Mouse (Mus musculus) heart, adult 11 months (tissue): ENCODE results near the gene Gbgt1.

Experiments used
- DNase-seq: peaks from one replicate; pipeline ENCODE4 v3.0.0; 2022

Gbgt1 gene

DNA sequence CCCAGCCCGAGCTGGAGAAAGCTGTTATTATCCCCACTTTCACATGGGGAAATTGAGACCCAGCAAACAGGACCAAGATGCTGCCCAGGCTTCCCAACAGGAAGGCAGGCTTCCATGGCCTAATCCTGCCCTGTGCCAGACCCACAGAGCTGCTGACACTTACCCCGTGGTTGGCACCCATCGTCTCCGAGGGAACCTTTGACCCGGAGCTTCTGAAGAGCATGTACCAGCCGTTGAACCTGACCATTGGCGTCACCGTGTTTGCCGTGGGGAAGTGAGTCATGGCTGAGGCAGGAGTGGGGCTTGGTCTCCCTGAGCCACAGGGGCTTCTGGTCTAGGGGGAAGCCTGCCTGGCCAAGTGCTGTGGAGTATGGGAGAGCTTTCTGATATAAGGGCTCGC, 6.3 kb downstream of the Gbgt1 start:
- peak; percentile 82 for DNase-seq

DNA sequence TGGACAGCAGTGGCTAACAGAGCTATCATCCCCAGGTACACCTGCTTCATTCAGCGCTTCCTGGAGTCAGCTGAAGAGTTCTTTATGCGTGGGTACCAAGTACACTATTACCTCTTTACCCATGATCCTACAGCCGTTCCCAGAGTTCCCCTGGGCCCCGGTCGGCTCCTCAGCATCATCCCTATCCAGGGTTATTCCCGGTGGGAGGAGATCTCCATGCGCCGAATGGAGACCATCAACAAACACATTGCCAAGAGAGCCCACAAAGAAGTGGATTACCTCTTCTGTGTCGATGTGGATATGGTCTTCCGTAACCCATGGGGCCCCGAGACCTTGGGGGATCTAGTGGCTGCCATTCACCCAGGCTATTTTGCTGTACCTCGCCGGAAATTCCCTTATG, 8.0 kb downstream of the Gbgt1 start:
- DNase-seq: no peak

DNA sequence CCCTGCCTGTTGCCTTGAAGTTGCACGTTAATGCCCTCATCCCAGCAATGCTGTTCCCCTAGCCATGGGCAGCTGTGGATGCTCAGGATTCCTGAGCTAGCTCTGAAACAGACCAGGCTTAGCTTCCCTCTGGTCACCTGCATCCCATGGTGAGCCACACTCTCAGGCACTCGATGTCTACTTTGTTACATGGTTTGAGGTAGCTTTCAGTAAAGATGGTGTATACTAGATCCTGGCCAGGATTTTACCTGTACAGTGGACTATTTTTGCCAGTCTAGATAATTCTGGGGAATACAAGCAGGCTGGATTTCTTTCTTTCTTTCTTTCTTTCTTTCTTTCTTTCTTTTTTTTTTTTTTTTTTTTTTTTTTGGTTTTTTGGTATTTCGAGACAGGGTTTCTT, 9.1 kb downstream of the Gbgt1 start, which contains the start of gene Gm10134:
Gene Gm10134 (plus strand): TSS at position 301 of the 400 bp plus-strand sequence.
- DNase-seq: no peak

DNA sequence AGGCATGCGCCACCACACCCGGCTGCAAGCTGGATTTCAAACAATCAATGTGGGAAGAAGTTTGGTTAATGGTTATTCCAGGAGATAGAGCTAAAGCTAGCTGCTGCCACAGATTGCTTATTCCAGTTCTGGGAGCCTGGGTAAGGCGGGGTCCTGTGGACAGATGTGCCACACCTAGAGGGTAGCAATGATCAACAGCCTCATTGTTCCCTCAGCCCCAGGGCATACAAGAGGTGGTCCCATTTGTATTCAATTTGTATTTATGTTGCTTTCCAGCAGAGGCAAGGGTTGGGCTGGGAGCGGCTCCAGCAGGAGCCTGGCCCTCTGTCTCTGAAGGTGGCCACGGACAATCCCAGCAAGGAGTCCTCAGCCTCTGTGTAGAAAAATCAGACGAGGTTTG, 9.6 kb downstream of the Gbgt1 start:
- peak; percentile 81 for DNase-seq

DNA sequence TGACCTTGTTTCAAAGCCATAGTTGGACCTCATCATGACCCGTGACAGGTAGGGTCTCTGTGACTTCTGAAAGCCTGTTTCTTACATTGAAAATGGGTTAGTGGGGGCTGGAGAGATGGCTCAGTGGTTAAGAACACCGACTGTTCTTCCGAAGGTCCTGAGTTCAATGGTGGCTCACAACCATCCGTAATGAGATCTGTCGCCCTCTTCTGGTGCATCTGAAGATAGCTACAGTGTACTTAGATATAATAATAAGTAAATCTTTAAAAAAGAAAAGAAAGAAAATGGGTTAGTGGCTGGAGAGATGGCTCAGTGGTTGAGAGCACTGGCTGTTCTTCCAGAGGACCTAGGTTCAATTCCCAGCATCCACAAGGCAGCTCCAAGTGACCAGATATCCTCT, 14.9 kb downstream of the Gbgt1 start:
- DNase-seq: peak; percentile 15

DNA sequence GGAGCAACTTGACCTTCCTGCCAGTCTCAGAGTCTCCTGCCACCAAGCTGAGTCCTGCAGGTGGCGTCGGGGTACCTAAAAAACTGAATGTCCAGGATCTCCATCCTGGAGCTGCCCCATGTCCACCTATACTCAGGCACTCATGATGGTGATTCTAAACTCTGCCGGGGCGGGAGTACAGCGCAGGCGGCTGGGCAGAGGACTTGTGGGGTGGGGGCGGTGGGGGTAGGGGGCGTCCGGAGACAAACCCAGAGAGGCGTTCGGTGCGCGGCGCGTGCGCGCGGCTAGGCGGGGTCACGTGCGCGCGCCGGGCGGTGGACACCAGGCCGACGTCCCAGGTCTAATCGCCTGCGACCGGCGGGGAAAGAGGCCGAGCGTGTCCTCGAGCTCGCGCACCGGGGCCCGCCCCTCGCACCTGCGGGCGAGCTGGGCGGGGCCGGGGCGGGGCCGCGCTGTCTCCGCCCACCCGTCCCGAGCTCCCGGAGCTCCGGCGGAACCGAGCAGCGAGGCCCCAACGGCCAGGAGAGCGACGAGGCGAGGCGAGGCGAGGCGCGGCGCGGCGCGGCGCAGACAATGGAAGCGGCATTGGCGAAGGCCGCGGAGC, 16.2 kb downstream of the Gbgt1 start, which contains the start of gene Ralgds:
Gene Ralgds (plus strand): TSS at position 328 of the 604 bp plus-strand sequence.
- DNase-seq: peak; percentile 95

DNA sequence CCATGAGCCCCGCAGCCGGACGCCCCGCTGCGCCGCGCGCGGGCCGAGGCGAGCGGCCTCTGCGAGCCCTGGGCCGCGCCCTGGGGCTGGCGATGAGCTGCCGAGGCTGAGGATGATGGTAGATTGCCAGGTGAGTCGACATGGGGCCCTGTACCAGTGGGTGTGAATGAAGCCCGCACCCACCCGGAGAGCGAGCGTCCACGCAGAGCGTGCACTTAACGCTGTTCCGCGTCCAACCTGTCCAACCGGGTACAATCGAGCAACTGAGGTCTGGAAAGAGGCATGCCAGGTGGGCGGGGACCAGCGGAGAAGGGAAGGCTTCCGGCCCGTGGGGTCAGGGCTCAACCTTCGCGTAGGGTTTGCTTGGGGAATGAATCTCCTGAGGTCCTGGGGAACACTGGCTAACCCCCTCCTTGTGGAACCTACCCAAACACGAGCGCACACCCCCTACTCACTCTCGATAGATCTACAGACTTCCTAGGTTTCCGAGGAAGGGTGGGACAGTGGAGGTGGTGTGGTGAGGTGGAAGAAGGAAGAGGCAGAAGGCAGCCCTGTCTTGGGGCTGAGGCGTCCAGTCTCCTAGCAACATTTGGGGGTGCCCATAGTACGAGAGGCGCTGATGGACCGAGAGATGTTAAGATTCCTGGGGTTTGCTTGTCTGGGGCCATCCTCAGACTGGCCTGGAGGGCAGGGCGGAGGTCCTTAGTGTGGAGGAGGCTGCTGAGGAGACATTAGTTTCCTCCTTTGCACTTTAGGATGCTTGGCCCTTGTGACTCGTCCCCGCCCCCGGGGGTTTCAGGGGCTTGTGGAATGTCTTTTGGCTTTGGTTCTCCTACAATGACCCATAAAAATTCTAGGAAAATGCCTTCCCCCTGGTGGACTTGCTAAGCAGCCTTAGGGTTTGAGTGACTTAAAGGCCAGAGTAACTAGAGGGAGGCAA, 17.0 kb downstream of the Gbgt1 start:
- peak; percentile 91 for DNase-seq

DNA sequence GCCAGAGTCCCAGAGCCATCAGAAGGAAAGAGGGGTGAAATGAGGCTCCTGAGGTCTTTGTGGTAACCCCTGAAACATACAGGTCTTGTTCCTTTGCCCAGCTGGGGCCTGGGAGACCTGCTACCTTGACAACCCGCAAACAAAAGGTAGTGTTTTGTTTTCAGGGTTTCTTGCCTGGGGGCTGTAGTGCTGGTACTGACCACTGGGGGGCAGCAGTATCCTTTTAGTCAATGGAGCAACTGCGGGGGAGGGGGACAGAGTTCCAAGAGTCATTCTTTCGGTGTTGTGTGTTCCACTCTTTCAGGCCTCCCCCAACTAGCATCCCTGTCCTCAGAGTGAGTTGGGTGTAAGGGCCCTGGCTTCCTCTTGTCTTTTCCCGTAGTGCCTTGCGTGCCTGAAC, 17.8 kb downstream of the Gbgt1 start:
- DNase-seq: peak; percentile 95

DNA sequence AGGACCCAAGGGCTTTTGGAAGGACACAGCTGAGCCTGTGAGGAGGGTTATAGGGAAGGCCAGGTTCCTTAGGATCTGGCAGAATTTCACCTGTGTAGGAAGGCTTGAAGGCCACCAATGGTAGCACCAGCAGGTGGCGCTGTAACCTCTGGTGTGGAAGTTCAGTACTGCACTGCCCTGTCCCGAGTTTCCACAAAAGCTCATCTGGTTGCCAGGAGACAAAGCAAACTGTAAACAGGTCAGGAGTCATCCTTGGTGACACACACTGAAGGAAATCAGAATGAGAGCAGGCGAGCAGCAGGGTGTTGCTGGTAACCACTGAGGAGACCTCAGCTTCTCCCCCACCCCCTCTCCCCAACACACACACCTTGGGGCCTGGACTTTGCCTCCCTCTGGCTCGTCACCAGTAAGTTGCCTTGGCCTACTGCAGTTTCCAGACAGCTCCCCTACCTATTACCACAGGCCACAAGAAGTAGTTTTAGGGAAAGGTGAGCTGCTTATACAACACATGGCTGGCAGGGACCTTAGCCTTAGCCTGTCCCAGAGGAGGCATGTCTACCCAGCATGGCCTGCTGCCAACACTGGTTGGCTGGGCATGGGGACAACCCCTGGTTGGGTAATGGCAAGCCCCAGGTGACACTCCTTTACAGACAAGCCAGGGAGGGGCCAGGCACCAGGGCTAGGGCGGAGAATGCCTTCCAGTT, 20.7 kb downstream of the Gbgt1 start:
- peak; percentile 97 for DNase-seq

DNA sequence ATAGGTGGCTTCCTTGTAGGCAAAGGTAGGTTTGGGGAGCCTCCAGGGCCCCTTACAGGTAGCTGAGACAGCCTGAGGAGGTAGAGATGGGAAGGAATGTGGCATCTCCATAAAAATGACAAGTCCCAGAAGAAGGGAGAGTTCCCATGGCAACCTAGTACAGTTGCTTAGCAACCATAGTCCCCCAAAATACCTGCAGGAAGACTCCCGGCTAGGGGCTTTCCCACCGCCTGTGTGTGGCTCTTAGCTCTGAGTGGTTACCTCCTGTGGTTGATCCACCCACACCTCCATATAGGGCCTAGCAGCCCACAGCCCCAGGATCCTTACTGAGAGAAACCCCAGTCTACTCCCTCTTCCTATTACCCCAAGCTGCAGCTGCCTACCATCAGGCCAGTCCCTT, 21.5 kb downstream of the Gbgt1 start:
- DNase-seq: peak; percentile 88

DNA sequence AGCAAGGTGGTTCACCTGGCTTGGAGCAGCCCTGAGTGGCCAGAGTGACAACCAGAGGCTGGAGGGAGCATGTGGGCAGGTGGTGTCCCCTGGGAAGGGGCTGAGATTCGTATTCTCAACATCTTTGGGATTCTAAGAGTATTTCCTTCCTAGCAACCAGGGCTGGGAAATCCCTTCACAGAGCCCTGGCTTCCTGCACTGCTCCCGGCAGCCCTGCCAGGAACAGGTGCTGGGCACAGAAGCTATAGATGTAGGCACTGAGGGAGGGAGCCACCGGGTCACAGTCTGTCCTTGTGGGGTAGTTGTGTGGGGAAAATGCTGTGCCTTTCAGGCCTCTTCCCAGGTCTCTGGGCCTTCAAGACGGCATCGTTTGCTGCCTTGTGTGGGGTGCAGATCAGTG, 23.9 kb downstream of the Gbgt1 start:
- DNase-seq: peak; percentile 88

DNA sequence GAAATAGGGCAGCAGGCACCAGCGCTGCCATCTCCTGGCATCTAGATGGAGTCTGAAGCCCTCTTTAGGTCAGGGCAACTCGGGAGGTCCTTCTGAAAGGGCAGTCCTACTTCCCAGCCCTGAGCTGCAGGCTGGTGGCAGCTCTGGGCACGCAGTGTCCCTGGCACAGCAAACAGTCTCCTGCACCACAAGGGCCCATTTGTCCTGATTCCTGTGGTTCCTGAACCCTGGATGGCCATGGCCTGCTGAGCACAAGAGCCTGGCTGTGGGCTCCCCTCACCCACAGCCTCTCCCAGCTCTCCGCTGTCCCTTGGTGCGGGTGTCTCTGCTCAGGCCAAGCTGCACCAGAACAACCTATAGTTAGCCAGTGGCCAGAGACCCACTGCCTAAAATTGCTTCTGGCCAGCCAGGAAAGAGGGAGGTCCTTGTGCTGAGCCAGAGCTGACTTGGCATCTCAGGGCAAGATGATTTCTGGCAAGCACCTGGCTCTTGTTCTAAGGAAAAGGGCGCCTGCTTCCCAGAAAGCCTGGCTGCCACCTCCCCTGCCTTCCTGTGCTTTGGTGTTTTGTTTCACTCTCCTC, 25.0 kb downstream of the Gbgt1 start:
- DNase-seq: peak; percentile 94

DNA sequence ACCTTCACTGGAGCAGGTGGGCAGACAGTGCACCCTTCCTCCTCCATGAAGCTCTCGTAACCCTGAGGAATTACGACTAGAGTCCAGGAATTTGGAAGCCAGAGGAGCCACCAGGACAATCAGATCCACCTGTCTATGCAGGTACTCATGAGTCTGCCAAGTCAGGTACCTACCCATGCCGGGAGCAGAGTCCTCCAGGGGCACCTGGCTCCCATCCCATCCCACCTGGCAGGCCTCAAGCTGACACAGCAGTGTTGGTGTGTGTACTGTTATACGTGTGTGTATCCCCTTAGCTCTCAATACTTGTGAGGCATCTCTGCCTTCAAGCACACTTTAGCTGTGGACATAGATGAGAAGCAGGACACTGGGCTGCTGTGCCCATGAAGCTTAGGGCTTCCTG, 25.5 kb downstream of the Gbgt1 start:
- DNase-seq: peak; percentile 94

DNA sequence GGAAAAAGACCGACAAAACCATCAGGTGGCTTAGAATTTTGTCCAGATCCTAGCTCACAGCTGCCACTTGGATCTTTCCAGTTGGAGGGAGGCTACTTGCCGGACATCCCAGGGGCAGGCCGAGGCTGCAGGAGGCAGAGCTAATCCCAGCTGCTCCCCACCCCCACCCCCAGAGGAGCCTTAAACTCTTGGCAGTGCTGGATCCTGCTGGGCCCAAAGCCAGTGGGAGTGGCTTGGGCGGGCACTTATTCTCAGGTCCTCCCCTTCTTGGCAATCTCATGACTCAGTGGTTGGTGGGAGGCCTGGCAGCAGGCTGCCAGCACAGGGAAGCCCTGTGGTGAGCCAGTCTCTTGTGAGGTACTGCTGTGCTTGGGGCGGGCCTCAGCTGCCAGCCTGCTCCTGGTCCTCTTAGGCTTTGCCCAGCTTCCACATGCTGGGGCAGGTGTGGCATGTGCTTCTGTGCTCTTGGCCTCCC, 27.0 kb downstream of the Gbgt1 start:
- DNase-seq: peak; percentile 99

DNA sequence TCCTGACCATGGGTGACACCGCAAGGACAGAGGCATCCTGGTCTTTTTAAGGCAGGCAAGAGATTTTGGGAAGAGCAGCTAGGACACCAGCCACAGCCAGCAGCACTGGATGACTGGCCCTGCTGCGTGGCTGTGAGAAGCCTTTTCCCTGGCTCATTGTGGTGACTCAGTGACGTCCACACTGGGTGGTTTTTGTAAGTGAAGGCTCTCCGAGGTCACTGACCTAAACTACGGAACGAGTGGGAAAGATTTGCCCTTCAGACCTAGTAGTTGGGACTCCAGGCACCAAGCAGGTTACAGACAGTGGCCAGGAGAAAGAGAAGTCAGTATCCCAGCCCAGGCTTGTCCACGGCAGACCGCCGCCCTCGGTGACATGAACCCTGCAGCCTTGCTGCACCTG, 27.7 kb downstream of the Gbgt1 start:
- no peak for DNase-seq

DNA sequence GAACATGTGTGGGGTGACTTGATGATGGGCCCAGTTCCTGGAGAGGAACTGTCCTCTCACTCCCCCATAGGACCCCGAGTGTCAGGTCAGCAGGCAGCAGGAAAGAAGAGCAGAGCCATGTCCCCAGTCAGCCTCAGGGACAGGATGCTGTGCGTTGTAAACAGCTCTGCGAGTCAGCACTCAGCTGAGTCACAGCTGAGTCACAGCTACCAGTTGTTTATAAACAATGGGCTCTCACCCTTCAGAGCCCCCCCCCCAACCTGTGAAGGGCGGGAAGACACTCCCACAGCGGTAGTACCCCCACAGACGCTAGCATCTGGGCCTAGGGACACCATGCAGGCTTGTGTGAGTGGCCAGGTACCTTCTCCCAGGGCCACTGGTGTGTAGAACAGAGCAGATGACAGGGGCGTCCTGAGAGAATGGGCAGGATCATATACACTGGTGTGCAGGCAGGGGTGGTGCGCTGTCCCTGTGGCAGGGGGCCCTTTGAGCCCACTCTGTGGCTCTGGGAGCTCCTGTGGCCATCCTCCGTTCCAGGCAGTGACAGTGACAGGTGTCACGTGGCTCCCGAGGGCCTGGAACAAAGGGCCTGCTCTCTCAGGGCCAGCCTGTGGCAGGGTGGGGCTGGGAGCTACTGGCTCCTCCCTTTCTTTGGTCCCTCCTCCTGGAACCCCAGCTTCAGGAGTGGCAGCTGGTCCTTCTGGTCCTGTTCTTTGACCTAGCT, 28.7 kb downstream of the Gbgt1 start:
- DNase-seq: peak; percentile 99

DNA sequence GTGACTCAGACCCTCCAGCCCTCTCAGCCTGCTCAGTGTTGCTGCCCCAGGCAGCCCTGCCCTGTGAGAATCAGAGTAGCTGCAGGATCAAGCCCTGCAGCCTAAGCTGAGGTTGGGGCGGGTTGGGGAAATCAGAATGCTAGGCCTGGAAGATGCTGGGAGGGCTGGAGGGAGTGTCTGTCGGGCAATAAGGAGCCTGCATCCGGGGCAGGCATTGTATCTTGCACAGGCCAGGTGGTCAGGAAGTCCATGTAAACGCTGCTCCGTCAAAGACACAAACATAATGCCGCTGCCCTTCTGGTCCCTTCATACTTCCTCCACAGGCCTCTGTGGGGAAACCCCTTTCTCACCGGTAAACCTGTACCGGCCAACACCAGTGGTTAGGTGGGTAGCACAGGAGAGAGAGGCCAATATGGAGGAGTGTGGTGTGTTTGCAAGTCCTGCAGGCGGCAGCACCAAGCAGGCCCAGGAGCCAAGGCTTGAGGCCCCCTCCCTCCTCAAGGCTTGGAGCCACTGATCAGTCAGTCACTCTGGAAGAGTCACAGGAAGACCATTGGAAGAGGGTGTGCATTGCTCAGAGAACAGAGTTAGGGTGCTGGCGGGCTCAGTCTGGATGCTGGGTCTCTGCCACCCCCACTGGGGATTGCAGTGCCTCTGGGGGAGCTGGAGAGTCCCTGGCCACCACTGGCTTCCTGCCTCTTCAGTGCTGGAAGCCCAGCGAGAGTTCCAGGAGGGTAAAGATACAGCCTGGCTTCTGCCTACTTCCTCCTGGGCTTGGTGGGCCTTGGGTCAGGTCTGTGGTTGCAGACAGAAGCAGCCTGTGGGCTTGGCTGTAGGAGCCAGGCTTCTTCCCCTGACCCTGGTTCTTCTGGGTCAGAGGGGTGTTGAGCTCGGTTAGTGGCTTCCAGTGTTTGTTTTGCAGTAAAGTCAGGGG, 29.5 kb downstream of the Gbgt1 start:
- DNase-seq: peak; percentile 93

DNA sequence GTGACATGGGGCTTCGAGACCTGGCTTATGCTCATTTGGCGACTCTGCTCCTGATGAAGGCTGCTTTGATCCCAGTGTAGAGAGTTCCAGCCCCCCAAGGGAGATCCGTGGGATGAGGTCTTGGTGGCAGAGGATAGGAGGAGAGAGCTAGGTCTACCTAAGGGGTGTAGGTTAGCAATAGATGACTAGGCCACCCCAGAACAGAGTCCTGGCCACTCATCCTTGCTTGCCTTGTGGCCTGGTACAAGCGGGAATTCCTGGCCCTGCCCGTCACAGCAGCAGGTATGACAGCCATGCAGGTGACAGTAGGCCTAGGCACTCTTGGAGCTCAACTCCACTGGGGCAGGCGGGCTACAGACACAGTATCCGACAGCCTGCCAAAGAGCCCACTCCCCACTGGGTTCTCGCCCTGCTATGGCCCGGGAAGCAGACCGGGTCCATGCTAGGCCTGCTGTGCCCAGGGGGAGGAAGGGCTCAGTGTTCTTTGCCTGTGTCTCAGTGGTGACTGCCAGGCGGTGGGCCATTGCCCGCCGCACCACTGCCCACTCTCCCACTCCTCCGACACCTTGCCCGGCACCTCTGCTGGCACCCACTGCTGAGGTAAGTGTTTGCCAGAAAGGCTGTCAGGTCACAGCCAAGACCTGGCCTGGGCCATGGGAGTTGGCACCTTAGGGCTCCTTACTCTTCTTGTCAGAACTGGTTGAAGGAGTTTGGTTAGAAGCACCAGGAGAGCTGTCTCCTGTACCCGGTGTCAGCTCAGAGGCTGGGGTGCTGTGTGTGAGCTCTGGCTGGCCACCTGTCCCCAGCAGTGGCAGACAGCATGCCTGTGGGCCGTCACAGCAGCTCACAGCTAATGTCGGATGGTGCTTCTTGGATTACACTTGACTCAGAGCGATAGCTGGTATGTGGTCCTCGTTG, 31.0 kb downstream of the Gbgt1 start:
- no peak for DNase-seq

DNA sequence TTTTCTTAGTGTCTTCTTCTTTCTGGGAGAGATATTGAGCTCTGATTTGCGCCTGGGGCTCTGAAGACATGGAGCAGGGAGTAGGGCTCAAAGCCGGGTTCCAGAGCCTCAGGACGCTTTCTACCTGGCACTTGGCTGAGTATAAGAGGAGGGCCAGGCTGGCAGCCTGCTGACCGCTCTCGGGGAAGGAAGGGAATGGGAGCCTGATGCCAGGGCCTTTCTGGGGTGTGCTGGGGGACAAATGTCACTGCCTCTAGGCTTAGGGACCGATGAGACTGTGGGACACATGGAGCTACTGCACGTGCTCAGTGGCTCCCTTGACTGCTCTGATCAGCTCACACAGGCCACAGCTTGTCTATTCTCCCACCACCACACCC, 31.7 kb downstream of the Gbgt1 start:
- DNase-seq: no peak

DNA sequence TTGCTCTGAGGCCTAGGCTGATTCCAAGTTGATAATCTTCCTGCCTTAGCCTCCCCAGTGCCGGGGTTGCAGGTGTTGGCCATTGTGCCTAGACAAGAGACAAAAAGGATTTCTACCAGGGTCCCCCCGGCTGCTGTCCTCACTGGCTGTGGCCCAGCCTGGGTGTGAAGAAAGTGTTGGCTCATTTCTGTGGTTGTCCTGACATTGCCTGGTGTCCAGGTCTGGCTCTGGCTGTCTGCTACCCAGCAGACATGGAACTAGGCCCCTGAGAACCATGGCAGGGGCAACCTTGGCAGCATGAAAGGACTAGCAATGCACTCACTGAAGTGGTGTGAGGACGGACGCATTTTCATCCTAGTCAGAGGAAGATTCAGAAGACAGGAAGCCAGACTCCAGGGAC, 33.2 kb downstream of the Gbgt1 start:
- DNase-seq: peak; percentile 92
